Mouse (Mus musculus): Measurements from ENCODE around the gene Cradd.

DNA sequence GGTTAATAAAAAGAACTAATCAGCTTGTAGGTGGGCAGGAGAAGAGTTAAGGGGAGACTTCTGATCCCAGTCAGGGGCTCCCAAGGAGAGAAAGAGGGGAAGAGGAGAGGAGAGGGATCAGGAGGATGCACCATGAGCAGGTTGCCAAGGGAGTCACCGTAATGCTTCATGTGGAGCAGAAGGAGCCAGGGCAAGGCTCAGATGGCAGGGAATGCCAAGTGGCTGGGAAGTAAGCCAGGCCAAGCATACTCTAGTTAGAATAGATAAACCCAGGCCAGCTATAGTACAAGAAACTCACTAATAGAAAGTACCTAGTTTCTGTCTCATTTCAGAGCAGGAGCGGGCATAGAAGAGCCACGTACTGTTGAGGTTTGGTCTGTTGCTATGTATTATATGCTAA lies 43.6 kb downstream of the Cradd start:
- TF ChIP-seq EP300 (IDR thresholded peaks at IDR 0.05; ENCODE audit: low read depth) (no peak), CTCF (IDR thresholded peaks at IDR 0.05; ENCODE audit: low read depth) (no peak)
